Mouse (Mus musculus): Measurements from ENCODE around the gene Sema3e. TPM values are rescaled to one million over a fixed set of nuclear protein-coding genes. Genes with fewer than 3 reads are reported as not detected.

Gene Sema3e
- polyA plus RNA-seq, 1 experiment from 2014 or later, result 1.3 TPM

- H3K9ac ChIP-seq (replicated peaks), result no peak overlapping the region
- no peaks in the 10 kb centered on the region for H3K9me3 ChIP-seq
- 73% methylated on average over 7 of the region's 7 CpGs for whole genome bisulfite sequencing
- no peaks in the 10 kb centered on the region for H3K4me1 ChIP-seq (replicated peaks)
- no peaks in the 10 kb centered on the region for H3K27me3 ChIP-seq
- no peak for ATAC-seq (ENCODE audit: insufficient number of reproducible peaks, insufficient read depth, low FRiP score, low TSS enrichment, low read depth)
- H3K27ac ChIP-seq, result no peak overlapping the region
- H3K4me2 ChIP-seq, result no peak overlapping the region
- H3K36me3 ChIP-seq, result no peaks in the 10 kb centered on the region
- H3K4me3 ChIP-seq (replicated peaks), result no peak overlapping the region
Observed at GRCm38 (mm10) chr5:14216211-14216610, 191.1 kb downstream of the Sema3e start.

- ATAC-seq (ENCODE audit: insufficient number of reproducible peaks, insufficient read depth, low FRiP score, low TSS enrichment, low read depth), result no peak
- Histone ChIP-seq H3K4me2 (no peak overlapping the region), H3K27ac (no peak overlapping the region), H3K36me3 (no peaks in the 10 kb centered on the region), H3K4me3 (replicated peaks) (no peak overlapping the region), H3K4me1 (replicated peaks) (no peaks in the 10 kb centered on the region), H3K9me3 (no peaks in the 10 kb centered on the region), H3K9ac (replicated peaks) (no peak overlapping the region), H3K27me3 (no peaks in the 10 kb centered on the region)
- 73% methylated on average over 4 of the region's 4 CpGs for WGBS
Observed at GRCm38 (mm10) chr5:14218677-14219076, 193.6 kb downstream of the Sema3e start.

GRCm38 (mm10) chr5:14224509-14224908, 199.4 kb downstream of the Sema3e start:
- Histone ChIP-seq H3K36me3 (no peaks in the 10 kb centered on the region), H3K4me3 (replicated peaks) (no peak overlapping the region), H3K27me3 (no peaks in the 10 kb centered on the region), H3K4me2 (no peak overlapping the region), H3K9me3 (no peaks in the 10 kb centered on the region), H3K9ac (replicated peaks) (no peak overlapping the region), H3K27ac (no peak overlapping the region), H3K4me1 (replicated peaks) (no peaks in the 10 kb centered on the region; the same call in 1 of the 2 replicates)
- ATAC-seq (ENCODE audit: insufficient number of reproducible peaks, insufficient read depth, low FRiP score, low TSS enrichment, low read depth), result no peak
- WGBS, result 84% methylated on average over 6 of the region's 6 CpGs

GRCm38 (mm10) chr5:14231027-14231426, 206.0 kb downstream of the Sema3e start:
- H3K36me3 ChIP-seq, result no peaks in the 10 kb centered on the region
- H3K9ac ChIP-seq (replicated peaks), result no peak overlapping the region
- no peaks in the 10 kb centered on the region for H3K27me3 ChIP-seq
- H3K4me2 ChIP-seq, result no peak overlapping the region
- H3K27ac ChIP-seq, result no peak overlapping the region
- no peak overlapping the region for H3K4me3 ChIP-seq (replicated peaks)
- no peaks in the 10 kb centered on the region; the same call in 1 of the 2 replicates for H3K4me1 ChIP-seq (replicated peaks)
- no peaks in the 10 kb centered on the region for H3K9me3 ChIP-seq
- 71% methylated on average over 3 of the region's 3 CpGs for WGBS
- ATAC-seq (ENCODE audit: insufficient number of reproducible peaks, insufficient read depth, low FRiP score, low TSS enrichment, low read depth), result no peak

- Histone ChIP-seq H3K4me2 (no peak overlapping the region), H3K9ac (replicated peaks) (no peak overlapping the region), H3K27me3 (no peaks in the 10 kb centered on the region), H3K27ac (no peak overlapping the region), H3K4me1 (replicated peaks) (no peaks in the 10 kb centered on the region), H3K4me3 (replicated peaks) (no peak overlapping the region), H3K9me3 (no peaks in the 10 kb centered on the region), H3K36me3 (no peaks in the 10 kb centered on the region)
- WGBS, result 39% methylated on average over 8 of the region's 8 CpGs
- ATAC-seq (ENCODE audit: insufficient number of reproducible peaks, insufficient read depth, low FRiP score, low TSS enrichment, low read depth), result no peak
Observed at GRCm38 (mm10) chr5:14252583-14252982, 227.5 kb downstream of the Sema3e start.

GRCm38 (mm10) chr5:14253328-14253727, 228.3 kb downstream of the Sema3e start:
- no peak overlapping the region for H3K4me3 ChIP-seq (replicated peaks)
- 70% methylated on average over 1 of the region's 1 CpGs for WGBS

GRCm38 (mm10) chr5:14260156-14260555, 235.1 kb downstream of the Sema3e start:
- Histone ChIP-seq H3K27me3 (no peaks in the 10 kb centered on the region), H3K9me3 (no peaks in the 10 kb centered on the region), H3K4me3 (replicated peaks) (no peak overlapping the region), H3K4me2 (no peak overlapping the region), H3K36me3 (no peaks in the 10 kb centered on the region), H3K27ac (no peak overlapping the region), H3K9ac (replicated peaks) (no peak overlapping the region), H3K4me1 (replicated peaks) (no peaks in the 10 kb centered on the region)
- 93% methylated on average over 4 of the region's 4 CpGs for WGBS
- ATAC-seq (ENCODE audit: insufficient number of reproducible peaks, insufficient read depth, low FRiP score, low TSS enrichment, low read depth), result no peak

More at GRCm38 (mm10) chr5:14253328-14253727, 228.3 kb downstream of the Sema3e start:
- no peak overlapping the region for H3K9ac ChIP-seq (replicated peaks)
- H3K9me3 ChIP-seq, result no peaks in the 10 kb centered on the region
- no peak overlapping the region for H3K27ac ChIP-seq
- ATAC-seq (ENCODE audit: insufficient number of reproducible peaks, insufficient read depth, low FRiP score, low TSS enrichment, low read depth), result no peak
- no peak overlapping the region for H3K4me2 ChIP-seq
- no peaks in the 10 kb centered on the region for H3K4me1 ChIP-seq (replicated peaks)
- H3K36me3 ChIP-seq, result no peaks in the 10 kb centered on the region
- no peaks in the 10 kb centered on the region for H3K27me3 ChIP-seq

- Histone ChIP-seq H3K27ac (no peak overlapping the region), H3K4me3 (replicated peaks) (no peak overlapping the region), H3K9ac (replicated peaks) (no peak overlapping the region), H3K4me2 (no peak overlapping the region), H3K4me1 (replicated peaks) (no peaks in the 10 kb centered on the region), H3K36me3 (no peaks in the 10 kb centered on the region), H3K27me3 (no peaks in the 10 kb centered on the region), H3K9me3 (no peaks in the 10 kb centered on the region)
- 72% methylated on average over 2 of the region's 2 CpGs for WGBS
- no peak for ATAC-seq (ENCODE audit: insufficient number of reproducible peaks, insufficient read depth, low FRiP score, low TSS enrichment, low read depth)
Observed at GRCm38 (mm10) chr5:14267400-14267799, 242.3 kb downstream of the Sema3e start.

Other genes with a start within 250 kb of the Sema3e start
- not detected in 2 replicates for gene Speer3, start 233.7 kb upstream of the Sema3e start, polyA plus RNA-seq (2016; fragmentation: Nextera tagmentation; extraction: Ambion mirVana)